Mouse (Mus musculus): ENCODE data around the gene Tinagl1. TPM values are rescaled to one million over a fixed set of nuclear protein-coding genes. Genes with fewer than 3 reads are reported as not detected.

Gene Tinagl1
- polyA plus RNA-seq, 1 experiment from 2014 or later = 5.1 TPM

GRCm38 (mm10) chr4:130139214-130139492 lies 35.8 kb downstream of the Tinagl1 start, which contains the start of gene Hcrtr1:
TSS of gene Hcrtr1 (minus strand) at chr4:130139359.
- peak within 1 kb of the TSS; percentile 39 for H3K4me3 ChIP-seq (ENCODE audit: low read depth, low read length)
- no peaks in the 10 kb centered on the region for H3K36me3 ChIP-seq (ENCODE audit: control insufficient read depth, insufficient read depth, low read length)
- WGBS = under 1% methylated on average over 14 of the region's 15 CpGs
- H3K4me2 ChIP-seq = peak within 1 kb of the TSS; percentile 71
- H3K4me1 ChIP-seq (ENCODE audit: control insufficient read depth, insufficient read depth, low read length) = peaks cover 11% of the 10 kb centered on the region
- peak within 1 kb of the TSS; percentile 40 for H3K9ac ChIP-seq (ENCODE audit: low read length)
- no peaks in the 10 kb centered on the region for H3K9me3 ChIP-seq (ENCODE audit: control insufficient read depth, low read length)
- 0 out of 2 replicates have a peak, but pooled peaks have one; percentile 4 for ATAC-seq (ENCODE audit: low FRiP score)
- no peak within 1 kb of the TSS for H3K27ac ChIP-seq (ENCODE audit: low read depth, low read length)
- H3K27me3 ChIP-seq (ENCODE audit: control insufficient read depth, insufficient read depth, low read length) = peaks cover 26% of the 10 kb centered on the region
- DNase-seq (ENCODE audit: low spot score, missing footprints) = peak; percentile 92

- H3K36me3 ChIP-seq (ENCODE audit: control insufficient read depth, insufficient read depth, low read length) = no peaks in the 10 kb centered on the region
- H3K4me1 ChIP-seq (ENCODE audit: control insufficient read depth, insufficient read depth, low read length) = peaks cover 11% of the 10 kb centered on the region
- H3K4me2 ChIP-seq = peak overlapping the region; percentile 71
- H3K9me3 ChIP-seq (ENCODE audit: control insufficient read depth, low read length) = no peaks in the 10 kb centered on the region
- no peak overlapping the region for H3K27ac ChIP-seq (ENCODE audit: low read depth, low read length)
- ATAC-seq (ENCODE audit: low FRiP score) (peak; percentile 78), DNase-seq (ENCODE audit: low spot score, missing footprints) (peak; percentile 98)
- peak overlapping the region; percentile 40 for H3K9ac ChIP-seq (ENCODE audit: low read length)
- peaks cover 26% of the 10 kb centered on the region for H3K27me3 ChIP-seq (ENCODE audit: control insufficient read depth, insufficient read depth, low read length)
- WGBS = under 1% methylated on average over 52 of the region's 57 CpGs
- peak overlapping the region; percentile 39 for H3K4me3 ChIP-seq (ENCODE audit: low read depth, low read length)
Measured at GRCm38 (mm10) chr4:130138441-130139213, 36.3 kb downstream of the Tinagl1 start.

- ATAC-seq (ENCODE audit: low FRiP score) (no peak), DNase-seq (ENCODE audit: low spot score, missing footprints) (peak; percentile 23)
- Histone ChIP-seq H3K36me3 (ENCODE audit: control insufficient read depth, insufficient read depth, low read length) (no peaks in the 10 kb centered on the region), H3K4me2 (no peak overlapping the region), H3K9me3 (ENCODE audit: control insufficient read depth, low read length) (no peaks in the 10 kb centered on the region), H3K27ac (ENCODE audit: low read depth, low read length) (no peak overlapping the region), H3K4me1 (ENCODE audit: control insufficient read depth, insufficient read depth, low read length) (no peaks in the 10 kb centered on the region), H3K9ac (ENCODE audit: low read length) (no peak overlapping the region), H3K4me3 (ENCODE audit: low read depth, low read length) (no peak overlapping the region), H3K27me3 (ENCODE audit: control insufficient read depth, insufficient read depth, low read length) (peaks cover 4% of the 10 kb centered on the region; the same call in 1 of the 2 replicates)
- 72% methylated on average over 6 of the region's 6 CpGs for WGBS
Measured at GRCm38 (mm10) chr4:130133399-130133798, 41.5 kb downstream of the Tinagl1 start.

- Histone ChIP-seq H3K36me3 (ENCODE audit: control insufficient read depth, insufficient read depth, low read length) (peaks cover 3% of the 10 kb centered on the region), H3K27ac (ENCODE audit: low read depth, low read length) (no peak overlapping the region), H3K4me1 (ENCODE audit: control insufficient read depth, insufficient read depth, low read length) (no peaks in the 10 kb centered on the region), H3K4me2 (no peak overlapping the region), H3K27me3 (ENCODE audit: control insufficient read depth, insufficient read depth, low read length) (peaks cover 2% of the 10 kb centered on the region; the same call in 1 of the 2 replicates), H3K4me3 (ENCODE audit: low read depth, low read length) (no peak overlapping the region), H3K9me3 (ENCODE audit: control insufficient read depth, low read length) (no peaks in the 10 kb centered on the region), H3K9ac (ENCODE audit: low read length) (no peak overlapping the region)
- WGBS = 83% methylated on average over 7 of the region's 7 CpGs
- ATAC-seq (ENCODE audit: low FRiP score) = no peak
- DNase-seq (ENCODE audit: low spot score, missing footprints) = peak; percentile 21
Measured at GRCm38 (mm10) chr4:130131448-130132105, 43.3 kb downstream of the Tinagl1 start.

- DNase-seq (ENCODE audit: low spot score, missing footprints) (peak; percentile 49), ATAC-seq (ENCODE audit: low FRiP score) (no peak)
- Histone ChIP-seq H3K27me3 (ENCODE audit: control insufficient read depth, insufficient read depth, low read length) (no peaks in the 10 kb centered on the region), H3K9ac (ENCODE audit: low read length) (no peak overlapping the region), H3K27ac (ENCODE audit: low read depth, low read length) (no peak overlapping the region), H3K36me3 (ENCODE audit: control insufficient read depth, insufficient read depth, low read length) (peaks cover 3% of the 10 kb centered on the region), H3K4me1 (ENCODE audit: control insufficient read depth, insufficient read depth, low read length) (no peaks in the 10 kb centered on the region), H3K4me3 (ENCODE audit: low read depth, low read length) (no peak overlapping the region), H3K4me2 (no peak overlapping the region), H3K9me3 (ENCODE audit: control insufficient read depth, low read length) (no peaks in the 10 kb centered on the region)
- WGBS = 59% methylated on average over 13 of the region's 13 CpGs
Measured at GRCm38 (mm10) chr4:130130641-130131350, 44.1 kb downstream of the Tinagl1 start.

- Histone ChIP-seq H3K4me1 (ENCODE audit: control insufficient read depth, insufficient read depth, low read length) (no peaks in the 10 kb centered on the region), H3K9me3 (ENCODE audit: control insufficient read depth, low read length) (no peaks in the 10 kb centered on the region), H3K4me2 (no peak overlapping the region), H3K27ac (ENCODE audit: low read depth, low read length) (no peak overlapping the region), H3K4me3 (ENCODE audit: low read depth, low read length) (no peak overlapping the region), H3K36me3 (ENCODE audit: control insufficient read depth, insufficient read depth, low read length) (peaks cover 3% of the 10 kb centered on the region), H3K27me3 (ENCODE audit: control insufficient read depth, insufficient read depth, low read length) (no peaks in the 10 kb centered on the region), H3K9ac (ENCODE audit: low read length) (no peak overlapping the region)
- DNase-seq (ENCODE audit: low spot score, missing footprints) = peak; percentile 45
- ATAC-seq (ENCODE audit: low FRiP score) = no peak
- WGBS = 79% methylated on average over 10 of the region's 10 CpGs
Measured at GRCm38 (mm10) chr4:130130082-130130481, 44.8 kb downstream of the Tinagl1 start.

GRCm38 (mm10) chr4:130128907-130129306 lies 46.0 kb downstream of the Tinagl1 start:
- no peaks in the 10 kb centered on the region for H3K27me3 ChIP-seq (ENCODE audit: control insufficient read depth, insufficient read depth, low read length)
- H3K4me1 ChIP-seq (ENCODE audit: control insufficient read depth, insufficient read depth, low read length) = no peaks in the 10 kb centered on the region
- H3K36me3 ChIP-seq (ENCODE audit: control insufficient read depth, insufficient read depth, low read length) = peaks cover 3% of the 10 kb centered on the region
- 82% methylated on average over 5 of the region's 5 CpGs for WGBS
- DNase-seq (ENCODE audit: low spot score, missing footprints) (peak; percentile 26), ATAC-seq (ENCODE audit: low FRiP score) (no peak)
- no peak overlapping the region for H3K4me2 ChIP-seq
- no peak overlapping the region for H3K4me3 ChIP-seq (ENCODE audit: low read depth, low read length)
- H3K27ac ChIP-seq (ENCODE audit: low read depth, low read length) = no peak overlapping the region
- no peaks in the 10 kb centered on the region for H3K9me3 ChIP-seq (ENCODE audit: control insufficient read depth, low read length)
- no peak overlapping the region for H3K9ac ChIP-seq (ENCODE audit: low read length)

- Histone ChIP-seq H3K27me3 (ENCODE audit: control insufficient read depth, insufficient read depth, low read length) (no peaks in the 10 kb centered on the region), H3K4me2 (no peak overlapping the region), H3K27ac (ENCODE audit: low read depth, low read length) (no peak overlapping the region), H3K9ac (ENCODE audit: low read length) (no peak overlapping the region), H3K9me3 (ENCODE audit: control insufficient read depth, low read length) (no peaks in the 10 kb centered on the region), H3K36me3 (ENCODE audit: control insufficient read depth, insufficient read depth, low read length) (peaks cover 3% of the 10 kb centered on the region), H3K4me1 (ENCODE audit: control insufficient read depth, insufficient read depth, low read length) (no peaks in the 10 kb centered on the region), H3K4me3 (ENCODE audit: low read depth, low read length) (no peak overlapping the region)
- WGBS = 73% methylated on average over 5 of the region's 5 CpGs
- peak; percentile 75 for DNase-seq (ENCODE audit: low spot score, missing footprints)
- ATAC-seq (ENCODE audit: low FRiP score) = no peak
Measured at GRCm38 (mm10) chr4:130125935-130126334, 49.0 kb downstream of the Tinagl1 start.

GRCm38 (mm10) chr4:130125164-130125563 lies 49.8 kb downstream of the Tinagl1 start:
- WGBS = 95% methylated on average over 6 of the region's 6 CpGs
- no peak overlapping the region for H3K27ac ChIP-seq (ENCODE audit: low read depth, low read length)
- H3K4me1 ChIP-seq (ENCODE audit: control insufficient read depth, insufficient read depth, low read length) = no peaks in the 10 kb centered on the region
- H3K27me3 ChIP-seq (ENCODE audit: control insufficient read depth, insufficient read depth, low read length) = no peaks in the 10 kb centered on the region
- H3K36me3 ChIP-seq (ENCODE audit: control insufficient read depth, insufficient read depth, low read length) = peaks cover 3% of the 10 kb centered on the region
- H3K9ac ChIP-seq (ENCODE audit: low read length) = no peak overlapping the region
- no peaks in the 10 kb centered on the region for H3K9me3 ChIP-seq (ENCODE audit: control insufficient read depth, low read length)
- DNase-seq (ENCODE audit: low spot score, missing footprints) (no peak), ATAC-seq (ENCODE audit: low FRiP score) (no peak)
- H3K4me2 ChIP-seq = no peak overlapping the region
- no peak overlapping the region for H3K4me3 ChIP-seq (ENCODE audit: low read depth, low read length)
